Mouse (Mus musculus): Measurements from ENCODE around the gene Gm5294. TPM values are rescaled to one million over a fixed set of nuclear protein-coding genes. Genes with fewer than 3 reads are reported as not detected.

Gene Gm5294
- polyA plus RNA-seq, 2 experiments = not detected

- ATAC-seq (ENCODE audit: low FRiP score, low read depth) = no peak
- no peaks in the 10 kb centered on the region for H3K4me1 ChIP-seq (ENCODE audit: control insufficient read depth, insufficient read depth, low read length)
- no peak for DNase-seq (ENCODE audit: low spot score)
- H3K4me3 ChIP-seq (replicated peaks; ENCODE audit: low read length) = no peak overlapping the region
- H3K36me3 ChIP-seq (ENCODE audit: control insufficient read depth, insufficient read depth, low read length) = no peaks in the 10 kb centered on the region
- no peak overlapping the region for H3K4me2 ChIP-seq (replicated peaks; ENCODE audit: low read depth, low read length, severe bottlenecking)
- WGBS = 75% methylated on average over 1 of the region's 1 CpGs
- no peaks in the 10 kb centered on the region for H3K27me3 ChIP-seq (ENCODE audit: control insufficient read depth, insufficient read depth, low read length)
- no peaks in the 10 kb centered on the region for H3K9me3 ChIP-seq (ENCODE audit: control insufficient read depth, low read length)
- no peak for TF ChIP-seq POLR2A (IDR thresholded peaks at IDR 0.05; ENCODE audit: borderline replicate concordance, extremely low read depth, insufficient read depth, insufficient read length)
- H3K27ac ChIP-seq (replicated peaks; ENCODE audit: low read depth, low read length) = no peak overlapping the region
- no peak overlapping the region for H3K9ac ChIP-seq (ENCODE audit: low read depth, low read length, severe bottlenecking)
Measured at GRCm38 (mm10) chr5:138782697-138783096, 37.2 kb upstream of the Gm5294 start.

GRCm38 (mm10) chr5:138783181-138783580 lies 36.7 kb upstream of the Gm5294 start:
- H3K36me3 ChIP-seq (ENCODE audit: control insufficient read depth, insufficient read depth, low read length) = no peaks in the 10 kb centered on the region
- no peaks in the 10 kb centered on the region for H3K4me1 ChIP-seq (ENCODE audit: control insufficient read depth, insufficient read depth, low read length)
- ATAC-seq (ENCODE audit: low FRiP score, low read depth) (no peak), DNase-seq (ENCODE audit: low spot score) (no peak)
- no peak for TF ChIP-seq POLR2A (IDR thresholded peaks at IDR 0.05; ENCODE audit: borderline replicate concordance, extremely low read depth, insufficient read depth, insufficient read length)
- H3K9me3 ChIP-seq (ENCODE audit: control insufficient read depth, low read length) = no peaks in the 10 kb centered on the region
- H3K4me2 ChIP-seq (replicated peaks; ENCODE audit: low read depth, low read length, severe bottlenecking) = no peak overlapping the region
- no peak overlapping the region for H3K27ac ChIP-seq (replicated peaks; ENCODE audit: low read depth, low read length)
- H3K9ac ChIP-seq (ENCODE audit: low read depth, low read length, severe bottlenecking) = no peak overlapping the region
- no peak overlapping the region for H3K4me3 ChIP-seq (replicated peaks; ENCODE audit: low read length)
- H3K27me3 ChIP-seq (ENCODE audit: control insufficient read depth, insufficient read depth, low read length) = no peaks in the 10 kb centered on the region
- 73% methylated on average over 8 of the region's 8 CpGs for WGBS

GRCm38 (mm10) chr5:138785986-138786515 lies 33.8 kb upstream of the Gm5294 start:
- H3K27me3 ChIP-seq (ENCODE audit: control insufficient read depth, insufficient read depth, low read length) = no peaks in the 10 kb centered on the region
- H3K9me3 ChIP-seq (ENCODE audit: control insufficient read depth, low read length) = no peaks in the 10 kb centered on the region
- no peak for ATAC-seq (ENCODE audit: low FRiP score, low read depth)
- no peak for TF ChIP-seq POLR2A (IDR thresholded peaks at IDR 0.05; ENCODE audit: borderline replicate concordance, extremely low read depth, insufficient read depth, insufficient read length)
- no peak overlapping the region for H3K27ac ChIP-seq (replicated peaks; ENCODE audit: low read depth, low read length)
- H3K36me3 ChIP-seq (ENCODE audit: control insufficient read depth, insufficient read depth, low read length) = no peaks in the 10 kb centered on the region
- no peak for DNase-seq (ENCODE audit: low spot score)
- 0 out of 2 replicates have a peak, but pooled peaks cover 3% of the 10 kb centered on the region for H3K4me1 ChIP-seq (ENCODE audit: control insufficient read depth, insufficient read depth, low read length)
- no peak overlapping the region for H3K9ac ChIP-seq (ENCODE audit: low read depth, low read length, severe bottlenecking)
- no peak overlapping the region for H3K4me3 ChIP-seq (replicated peaks; ENCODE audit: low read length)
- no peak overlapping the region for H3K4me2 ChIP-seq (replicated peaks; ENCODE audit: low read depth, low read length, severe bottlenecking)
- 85% methylated on average over 3 of the region's 3 CpGs for WGBS

GRCm38 (mm10) chr5:138787648-138788047 lies 32.2 kb upstream of the Gm5294 start:
- H3K36me3 ChIP-seq (ENCODE audit: control insufficient read depth, insufficient read depth, low read length) = no peaks in the 10 kb centered on the region
- H3K27ac ChIP-seq (replicated peaks; ENCODE audit: low read depth, low read length) = no peak overlapping the region
- H3K27me3 ChIP-seq (ENCODE audit: control insufficient read depth, insufficient read depth, low read length) = no peaks in the 10 kb centered on the region
- no peak overlapping the region for H3K4me2 ChIP-seq (replicated peaks; ENCODE audit: low read depth, low read length, severe bottlenecking)
- H3K9me3 ChIP-seq (ENCODE audit: control insufficient read depth, low read length) = no peaks in the 10 kb centered on the region
- DNase-seq (ENCODE audit: low spot score) (no peak), ATAC-seq (ENCODE audit: low FRiP score, low read depth) (no peak)
- no peak for TF ChIP-seq POLR2A (IDR thresholded peaks at IDR 0.05; ENCODE audit: borderline replicate concordance, extremely low read depth, insufficient read depth, insufficient read length)
- H3K4me1 ChIP-seq (ENCODE audit: control insufficient read depth, insufficient read depth, low read length) = 0 out of 2 replicates have a peak, but pooled peaks cover 3% of the 10 kb centered on the region
- 89% methylated on average over 7 of the region's 7 CpGs for WGBS
- no peak overlapping the region for H3K4me3 ChIP-seq (replicated peaks; ENCODE audit: low read length)
- H3K9ac ChIP-seq (ENCODE audit: low read depth, low read length, severe bottlenecking) = no peak overlapping the region

- ATAC-seq (ENCODE audit: low FRiP score, low read depth) (no peak), DNase-seq (ENCODE audit: low spot score) (no peak)
- Histone ChIP-seq H3K4me3 (replicated peaks; ENCODE audit: low read length) (no peak overlapping the region), H3K36me3 (ENCODE audit: control insufficient read depth, insufficient read depth, low read length) (no peaks in the 10 kb centered on the region), H3K27ac (replicated peaks; ENCODE audit: low read depth, low read length) (no peak overlapping the region), H3K4me1 (ENCODE audit: control insufficient read depth, insufficient read depth, low read length) (0 out of 2 replicates have a peak, but pooled peaks cover 3% of the 10 kb centered on the region), H3K27me3 (ENCODE audit: control insufficient read depth, insufficient read depth, low read length) (no peaks in the 10 kb centered on the region), H3K9me3 (ENCODE audit: control insufficient read depth, low read length) (no peaks in the 10 kb centered on the region), H3K4me2 (replicated peaks; ENCODE audit: low read depth, low read length, severe bottlenecking) (no peak overlapping the region), H3K9ac (ENCODE audit: low read depth, low read length, severe bottlenecking) (no peak overlapping the region)
- no peak for TF ChIP-seq POLR2A (IDR thresholded peaks at IDR 0.05; ENCODE audit: borderline replicate concordance, extremely low read depth, insufficient read depth, insufficient read length)
- 52% methylated on average over 11 of the region's 11 CpGs for WGBS
Measured at GRCm38 (mm10) chr5:138788481-138789211, 31.2 kb upstream of the Gm5294 start.
